Mouse (Mus musculus): ENCODE measurements around the gene Olfr99. TPM values are rescaled to one million over a fixed set of nuclear protein-coding genes. Genes with fewer than 3 reads are reported as not detected.
"Not testable (repeated sequence)": the region's sequence is repeated elsewhere in the genome, so short reads cannot be mapped to it uniquely, and the experiment has no call there.

Olfr99 gene
- polyA plus RNA-seq, 1 experiment, result not detected

DNA sequence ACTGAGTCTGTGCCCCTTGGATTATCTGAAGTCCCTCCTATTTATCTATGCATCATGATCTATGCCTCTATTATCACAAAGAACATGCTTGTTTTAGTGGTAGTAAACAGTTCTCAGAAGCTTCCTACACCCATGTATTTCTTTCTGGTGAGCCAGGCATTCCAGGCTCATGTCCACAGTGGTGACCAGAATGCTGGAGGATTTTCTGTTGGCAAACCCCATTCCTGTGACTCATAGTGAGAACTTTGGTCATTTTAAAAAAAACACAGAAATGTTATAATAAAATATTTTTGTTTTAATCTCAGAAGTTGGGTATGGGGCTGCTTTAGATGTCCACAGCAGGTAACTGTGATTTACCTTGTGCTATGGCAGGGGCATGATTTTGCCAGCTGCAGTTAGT lies 33.8 kb downstream of the Olfr99 start:
- no peaks in the 10 kb centered on the region for H3K27me3 ChIP-seq (ENCODE audit: control insufficient read depth, insufficient read depth, low read length, poor library complexity, severe bottlenecking)
- TF ChIP-seq EP300 (IDR thresholded peaks at IDR 0.05; ENCODE audit: insufficient read depth, low read depth, low read length) (no peak), POLR2A (IDR thresholded peaks at IDR 0.05; ENCODE audit: insufficient read depth, low read length) (no peak), CTCF (IDR thresholded peaks at IDR 0.05; ENCODE audit: low read depth, low read length) (no peak)
- no peak overlapping the region for H3K4me3 ChIP-seq (ENCODE audit: low read depth, low read length)
- H3K36me3 ChIP-seq (ENCODE audit: control insufficient read depth, insufficient read depth, low read length, poor library complexity, severe bottlenecking), result no peaks in the 10 kb centered on the region
- H3K9ac ChIP-seq (ENCODE audit: low read depth, poor library complexity, severe bottlenecking), result no peak overlapping the region
- no peaks in the 10 kb centered on the region for H3K4me1 ChIP-seq (ENCODE audit: control insufficient read depth, insufficient read depth, low read length)
- H3K9me3 ChIP-seq (replicated peaks; ENCODE audit: control insufficient read depth, insufficient read depth, low read length, poor library complexity, severe bottlenecking), result no peaks in the 10 kb centered on the region
- H3K27ac ChIP-seq (ENCODE audit: insufficient read depth, low read length), result no peak overlapping the region

DNA sequence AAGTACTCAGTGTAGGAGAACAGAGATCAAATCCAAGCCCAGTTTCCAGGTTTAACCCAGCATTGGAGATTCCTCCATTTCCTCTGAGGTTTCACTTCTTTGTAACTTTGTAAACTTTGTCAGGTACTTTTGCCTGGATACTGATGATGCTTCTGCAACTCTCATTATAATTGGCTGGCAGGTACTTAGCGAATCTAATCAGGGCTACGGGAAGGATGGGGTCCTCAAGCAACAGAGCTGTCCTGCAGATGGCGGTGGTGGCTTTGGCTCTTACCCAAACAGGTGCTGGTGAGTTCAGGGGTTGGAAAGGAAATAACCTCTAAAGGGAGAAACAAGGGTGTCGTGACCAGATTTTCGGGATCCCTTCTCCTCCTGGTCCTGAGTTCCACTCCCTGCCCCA lies 36.5 kb downstream of the Olfr99 start:
- no peak overlapping the region for H3K27ac ChIP-seq (ENCODE audit: insufficient read depth, low read length)
- no peaks in the 10 kb centered on the region for H3K36me3 ChIP-seq (ENCODE audit: control insufficient read depth, insufficient read depth, low read length, poor library complexity, severe bottlenecking)
- no peaks in the 10 kb centered on the region; the same call in 1 of the 2 replicates for H3K9me3 ChIP-seq (replicated peaks; ENCODE audit: control insufficient read depth, insufficient read depth, low read length, poor library complexity, severe bottlenecking)
- TF ChIP-seq POLR2A (IDR thresholded peaks at IDR 0.05; ENCODE audit: insufficient read depth, low read length) (no peak), CTCF (IDR thresholded peaks at IDR 0.05; ENCODE audit: low read depth, low read length) (peak; percentile 45), EP300 (IDR thresholded peaks at IDR 0.05; ENCODE audit: insufficient read depth, low read depth, low read length) (no peak)
- H3K4me1 ChIP-seq (ENCODE audit: control insufficient read depth, insufficient read depth, low read length), result no peaks in the 10 kb centered on the region
- H3K4me3 ChIP-seq (ENCODE audit: low read depth, low read length), result no peak overlapping the region
- H3K9ac ChIP-seq (ENCODE audit: low read depth, poor library complexity, severe bottlenecking), result no peak overlapping the region
- H3K27me3 ChIP-seq (ENCODE audit: control insufficient read depth, insufficient read depth, low read length, poor library complexity, severe bottlenecking), result no peaks in the 10 kb centered on the region

GRCm38 (mm10) chr17:37242198-37242597 lies 41.1 kb downstream of the Olfr99 start:
- TF ChIP-seq POLR2A (IDR thresholded peaks at IDR 0.05; ENCODE audit: insufficient read depth, low read length) (no peak), CTCF (IDR thresholded peaks at IDR 0.05; ENCODE audit: low read depth, low read length) (no peak), EP300 (IDR thresholded peaks at IDR 0.05; ENCODE audit: insufficient read depth, low read depth, low read length) (no peak)
- Histone ChIP-seq H3K4me3 (ENCODE audit: low read depth, low read length) (no peak overlapping the region), H3K36me3 (ENCODE audit: control insufficient read depth, insufficient read depth, low read length, poor library complexity, severe bottlenecking) (no peaks in the 10 kb centered on the region), H3K27ac (ENCODE audit: insufficient read depth, low read length) (0 out of 2 replicates have a peak overlapping the region, but pooled peaks have one; percentile 16), H3K9me3 (replicated peaks; ENCODE audit: control insufficient read depth, insufficient read depth, low read length, poor library complexity, severe bottlenecking) (peaks cover 23% of the 10 kb centered on the region), H3K4me1 (ENCODE audit: control insufficient read depth, insufficient read depth, low read length) (no peaks in the 10 kb centered on the region), H3K27me3 (ENCODE audit: control insufficient read depth, insufficient read depth, low read length, poor library complexity, severe bottlenecking) (no peaks in the 10 kb centered on the region), H3K9ac (ENCODE audit: low read depth, poor library complexity, severe bottlenecking) (no peak overlapping the region)

- not testable (repeated sequence) for H3K4me1 ChIP-seq (ENCODE audit: control insufficient read depth, insufficient read depth, low read length); H3K9ac ChIP-seq (ENCODE audit: low read depth, poor library complexity, severe bottlenecking); H3K27me3 ChIP-seq (ENCODE audit: control insufficient read depth, insufficient read depth, low read length, poor library complexity, severe bottlenecking); H3K4me3 ChIP-seq (ENCODE audit: low read depth, low read length); H3K27ac ChIP-seq (ENCODE audit: insufficient read depth, low read length); H3K36me3 ChIP-seq (ENCODE audit: control insufficient read depth, insufficient read depth, low read length, poor library complexity, severe bottlenecking)
- H3K9me3 ChIP-seq (replicated peaks; ENCODE audit: control insufficient read depth, insufficient read depth, low read length, poor library complexity, severe bottlenecking), result peaks cover 23% of the 10 kb centered on the region
Observed at GRCm38 (mm10) chr17:37237230-37237629, 46.0 kb downstream of the Olfr99 start, which contains the start of gene Olfr97. Gene Olfr97, minus strand, starts transcription at chr17:37237330.

Other genes starting within 250 kb of the Olfr99 start
- 163 and 180 TPM in 2 replicates for gene Gabbr1, start 237.5 kb downstream of the Olfr99 start, polyA plus RNA-seq (2011; ENCODE audit: insufficient read depth, insufficient read length, low read depth, missing spikeins)
- gene Olfr90, start 195.0 kb downstream of the Olfr99 start, polyA plus RNA-seq (2011; ENCODE audit: insufficient read depth, insufficient read length, low read depth, missing spikeins), result 0.22 TPM in 1 of 2 replicates, not detected in the other
- gene Olfr91, start 185.2 kb downstream of the Olfr99 start, polyA plus RNA-seq (2011; ENCODE audit: insufficient read depth, insufficient read length, low read depth, missing spikeins), result not detected in 2 replicates
- gene Olfr92, start 163.4 kb downstream of the Olfr99 start, polyA plus RNA-seq (2011; ENCODE audit: insufficient read depth, insufficient read length, low read depth, missing spikeins), result not detected in 2 replicates
- gene Olfr93, start 122.0 kb downstream of the Olfr99 start, polyA plus RNA-seq (2011; ENCODE audit: insufficient read depth, insufficient read length, low read depth, missing spikeins), result 0.57 and 1.1 TPM in 2 replicates
- 56.7 and 70.8 TPM in 2 replicates for gene Ubd, start 89.6 kb downstream of the Olfr99 start, polyA plus RNA-seq (2011; ENCODE audit: insufficient read depth, insufficient read length, low read depth, missing spikeins)
- gene Olfr94, start 82.5 kb downstream of the Olfr99 start, polyA plus RNA-seq (2011; ENCODE audit: insufficient read depth, insufficient read length, low read depth, missing spikeins), result 0.37 TPM in 1 of 2 replicates, not detected in the other
- gene Olfr95, start 70.3 kb downstream of the Olfr99 start, polyA plus RNA-seq (2011; ENCODE audit: insufficient read depth, insufficient read length, low read depth, missing spikeins), result 0.12 TPM in 1 of 2 replicates, not detected in the other
- gene Olfr96, start 63.3 kb downstream of the Olfr99 start, polyA plus RNA-seq (2011; ENCODE audit: insufficient read depth, insufficient read length, low read depth, missing spikeins), result not detected in 2 replicates
- not detected in 2 replicates for gene Olfr97, start 46.1 kb downstream of the Olfr99 start, polyA plus RNA-seq (2011; ENCODE audit: insufficient read depth, insufficient read length, low read depth, missing spikeins)
- gene Olfr98, start 19.7 kb downstream of the Olfr99 start, polyA plus RNA-seq (2011; ENCODE audit: insufficient read depth, insufficient read length, low read depth, missing spikeins), result not detected in 2 replicates
- 3.3 and 3.4 TPM in 2 replicates for gene H2-M3, start 13.2 kb downstream of the Olfr99 start, polyA plus RNA-seq (2011; ENCODE audit: insufficient read depth, insufficient read length, low read depth, missing spikeins)
- gene Olfr101, start 20.9 kb upstream of the Olfr99 start, polyA plus RNA-seq (2011; ENCODE audit: insufficient read depth, insufficient read length, low read depth, missing spikeins), result not detected in 2 replicates
- not detected in 2 replicates for gene Olfr102, start 33.6 kb upstream of the Olfr99 start, polyA plus RNA-seq (2011; ENCODE audit: insufficient read depth, insufficient read length, low read depth, missing spikeins)
- not detected in 2 replicates for gene Olfr103, start 56.2 kb upstream of the Olfr99 start, polyA plus RNA-seq (2011; ENCODE audit: insufficient read depth, insufficient read length, low read depth, missing spikeins)
- gene Olfr104-ps, start 76.1 kb upstream of the Olfr99 start, polyA plus RNA-seq (2011; ENCODE audit: insufficient read depth, insufficient read length, low read depth, missing spikeins), result not detected in 2 replicates
- gene Olfr105-ps, start 95.6 kb upstream of the Olfr99 start, polyA plus RNA-seq (2011; ENCODE audit: insufficient read depth, insufficient read length, low read depth, missing spikeins), result not detected in 2 replicates
- gene Olfr106-ps, start 106.9 kb upstream of the Olfr99 start, polyA plus RNA-seq (2011; ENCODE audit: insufficient read depth, insufficient read length, low read depth, missing spikeins), result not detected in 2 replicates
- not detected in 2 replicates for gene Olfr107, start 115.8 kb upstream of the Olfr99 start, polyA plus RNA-seq (2011; ENCODE audit: insufficient read depth, insufficient read length, low read depth, missing spikeins)
- gene Olfr108, start 162.0 kb upstream of the Olfr99 start, polyA plus RNA-seq (2011; ENCODE audit: insufficient read depth, insufficient read length, low read depth, missing spikeins), result not detected in 2 replicates
- not detected in 2 replicates for gene Olfr109, start 175.5 kb upstream of the Olfr99 start, polyA plus RNA-seq (2011; ENCODE audit: insufficient read depth, insufficient read length, low read depth, missing spikeins)
- gene H2-M2, start 200.1 kb upstream of the Olfr99 start, polyA plus RNA-seq (2011; ENCODE audit: insufficient read depth, insufficient read length, low read depth, missing spikeins), result 0.52 TPM in 1 of 2 replicates, not detected in the other
- gene Olfr110, start 209.0 kb upstream of the Olfr99 start, polyA plus RNA-seq (2011; ENCODE audit: insufficient read depth, insufficient read length, low read depth, missing spikeins), result not detected in 2 replicates
- not detected in 2 replicates for gene Olfr111, start 224.6 kb upstream of the Olfr99 start, polyA plus RNA-seq (2011; ENCODE audit: insufficient read depth, insufficient read length, low read depth, missing spikeins)

All from ES-Bruce4 (cell line).